Mouse (Mus musculus) adrenal gland, adult 2 months (tissue): Measurements from ENCODE around the gene Gm47969. TPM values are rescaled to one million over a fixed set of nuclear protein-coding genes. Genes with fewer than 3 reads are reported as not detected.

Experiments used
- DNase-seq: peaks from one replicate; pipeline ENCODE4 v3.0.0; 2021
- polyA plus RNA-seq: library from polyadenylated mRNA; depleted of rRNA; stranded (reverse); fragments of >200 nt; gene quantifications from 2 replicates; pipeline ENCODE4 v1.2.3, GENCODE M21; 2012; rRNA removed
- total RNA-seq, 2 experiments: library from RNA; stranded (reverse); gene quantifications; 2 replicates each; pipeline ENCODE4 v1.2.3; 2021

Gene Gm47969
- total and polyA plus RNA-seq, 3 experiments = not detected

DNA sequence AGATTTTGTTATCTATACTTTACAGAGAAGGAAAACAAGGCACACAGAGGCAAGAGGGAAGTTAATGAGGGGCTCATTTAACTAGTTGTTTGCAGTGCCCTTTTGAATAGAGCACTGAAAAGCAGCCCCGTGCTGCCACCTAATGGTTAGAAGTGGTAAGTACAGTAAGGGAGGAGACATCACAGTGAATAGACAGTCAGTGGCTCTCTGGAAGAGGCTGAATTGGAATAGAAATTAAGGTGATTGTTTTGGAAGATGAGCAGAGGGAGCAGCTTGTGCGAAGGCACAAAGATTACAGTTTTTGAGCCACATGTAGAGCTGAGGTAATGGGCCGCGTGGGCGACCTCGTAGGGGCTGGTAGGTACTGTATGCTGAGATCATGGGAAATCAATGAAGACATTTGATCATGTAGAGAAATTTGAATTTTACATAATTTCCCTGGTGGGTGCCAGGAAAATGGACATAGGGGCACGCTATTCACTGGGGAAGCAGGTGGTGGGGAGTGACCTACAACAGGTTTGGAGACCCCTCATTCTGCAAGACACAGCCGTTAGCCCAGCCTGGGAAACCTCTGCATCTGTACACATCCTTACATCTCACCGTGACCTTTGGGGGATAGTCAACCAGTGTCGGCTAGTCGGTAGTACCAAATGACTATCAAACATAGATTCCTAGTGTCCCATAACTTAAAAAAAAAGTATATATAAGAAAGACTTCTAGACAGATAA is 31.6 kb downstream of the Gm47969 start:
- peak; percentile 14 for DNase-seq

DNA sequence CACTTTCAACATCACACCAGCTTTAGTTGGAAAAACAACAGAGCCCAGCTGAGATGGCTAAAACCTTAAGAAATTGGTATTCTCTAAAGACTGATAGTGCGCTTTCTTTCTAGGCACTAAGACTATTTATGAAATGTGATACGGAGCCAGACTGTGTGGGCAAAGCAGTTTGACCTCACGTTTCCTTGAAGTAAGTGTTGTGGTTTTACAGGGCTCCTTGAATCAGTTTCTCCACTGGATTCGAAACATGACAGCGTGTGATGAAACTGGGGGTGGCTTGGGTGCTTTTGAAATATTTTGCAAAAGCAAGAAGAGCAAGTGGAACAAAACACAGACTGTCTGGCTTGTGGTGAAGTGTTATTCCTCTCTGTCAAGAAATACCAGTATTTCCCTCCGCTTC is 32.3 kb downstream of the Gm47969 start:
- no peak for DNase-seq

DNA sequence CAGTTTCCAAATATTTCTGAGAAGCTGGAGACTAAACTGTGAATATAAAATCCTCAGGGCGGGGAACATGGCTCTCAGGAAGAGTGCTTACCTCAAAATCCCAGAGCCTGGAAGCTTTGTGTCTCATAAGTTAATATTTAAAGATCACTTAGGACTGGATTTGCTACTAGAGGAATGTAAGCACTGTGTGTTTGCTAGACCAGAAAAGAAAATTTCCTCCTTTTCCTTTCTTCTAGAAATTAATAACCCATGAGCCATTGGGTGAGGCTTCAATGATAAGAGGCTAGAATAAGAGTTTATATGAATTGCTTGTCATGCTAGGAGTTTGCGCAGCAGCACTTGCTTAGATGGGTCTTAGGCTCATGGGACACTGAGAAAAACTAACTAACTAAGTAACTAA is 40.1 kb downstream of the Gm47969 start:
- no peak for DNase-seq

DNA sequence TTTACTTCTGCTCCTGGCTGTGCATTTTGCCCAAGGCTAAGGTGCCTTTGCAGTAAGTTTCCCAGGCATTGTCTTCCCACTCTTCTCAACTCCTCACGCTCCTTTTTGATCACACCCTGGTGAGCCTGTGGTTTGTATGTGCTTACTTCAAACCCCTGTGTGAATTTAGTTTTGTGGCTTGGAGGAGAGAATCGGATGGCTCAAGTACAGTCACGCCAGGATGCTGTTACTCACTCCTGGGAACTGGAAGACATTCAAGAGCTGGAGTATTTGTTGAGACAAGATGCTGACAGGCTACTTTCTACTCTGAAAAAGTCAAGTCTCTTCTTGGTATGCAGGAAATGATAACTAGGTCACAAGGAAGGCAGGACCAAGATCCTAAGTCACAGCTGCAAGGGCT is 46.5 kb downstream of the Gm47969 start:
- no peak for DNase-seq

Other genes with a start within 250 kb of the Gm47969 start
- 10 to 100 TPM; 52.7 to 54.5 TPM for gene Agfg1, start 205.4 kb upstream of the Gm47969 start, total RNA-seq
- 25.7 and 33.3 TPM in 2 replicates for gene Agfg1, start 205.4 kb upstream of the Gm47969 start, polyA plus RNA-seq
- not detected for gene A030005L19Rik, start 131.6 kb upstream of the Gm47969 start, total RNA-seq
- gene A030005L19Rik, start 131.6 kb upstream of the Gm47969 start, polyA plus RNA-seq = 0.13 and 0.38 TPM in 2 replicates
- gene A030014E15Rik, start 120.0 kb upstream of the Gm47969 start, total RNA-seq = not detected
- gene A030014E15Rik, start 120.0 kb upstream of the Gm47969 start, polyA plus RNA-seq = not detected in 2 replicates
- gene Gm6217, start 113.5 kb upstream of the Gm47969 start, total RNA-seq = not detected
- not detected in 2 replicates for gene Gm6217, start 113.5 kb upstream of the Gm47969 start, polyA plus RNA-seq
- not detected for gene A030003K21Rik, start 101.5 kb upstream of the Gm47969 start, total RNA-seq
- gene A030003K21Rik, start 101.5 kb upstream of the Gm47969 start, polyA plus RNA-seq = not detected in 2 replicates
- gene Gm7544, start 88.9 kb upstream of the Gm47969 start, total RNA-seq = not detected
- not detected in 2 replicates for gene Gm7544, start 88.9 kb upstream of the Gm47969 start, polyA plus RNA-seq
- not detected for gene Gm47955, start 84.6 kb upstream of the Gm47969 start, total RNA-seq
- not detected in 2 replicates for gene Gm47955, start 84.6 kb upstream of the Gm47969 start, polyA plus RNA-seq
- not detected for gene Gm47959, start 44.4 kb upstream of the Gm47969 start, total RNA-seq
- gene Gm47959, start 44.4 kb upstream of the Gm47969 start, polyA plus RNA-seq = not detected in 2 replicates
- under 1 TPM; 0.14 to 0.26 TPM for gene Slc19a3, start 6.5 kb upstream of the Gm47969 start, total RNA-seq
- 0.15 and 0.25 TPM in 2 replicates for gene Slc19a3, start 6.5 kb upstream of the Gm47969 start, polyA plus RNA-seq
- gene Krtap28-10, start 2.5 kb upstream of the Gm47969 start, total RNA-seq = not detected
- not detected in 2 replicates for gene Krtap28-10, start 2.5 kb upstream of the Gm47969 start, polyA plus RNA-seq
- not detected for gene A030005K14Rik, start 14.4 kb downstream of the Gm47969 start, total RNA-seq
- not detected in 2 replicates for gene A030005K14Rik, start 14.4 kb downstream of the Gm47969 start, polyA plus RNA-seq
- gene Krtap28-13, start 16.0 kb downstream of the Gm47969 start, total RNA-seq = not detected
- gene Krtap28-13, start 16.0 kb downstream of the Gm47969 start, polyA plus RNA-seq = not detected in 2 replicates
- gene Ccl20, start 71.8 kb downstream of the Gm47969 start, total RNA-seq = not detected
- gene Ccl20, start 71.8 kb downstream of the Gm47969 start, polyA plus RNA-seq = not detected in 2 replicates
- not detected for gene Daw1, start 114.8 kb downstream of the Gm47969 start, total RNA-seq
- not detected in 2 replicates for gene Daw1, start 114.8 kb downstream of the Gm47969 start, polyA plus RNA-seq